Mouse (Mus musculus): ENCODE results near the gene Arpin.

DNA sequence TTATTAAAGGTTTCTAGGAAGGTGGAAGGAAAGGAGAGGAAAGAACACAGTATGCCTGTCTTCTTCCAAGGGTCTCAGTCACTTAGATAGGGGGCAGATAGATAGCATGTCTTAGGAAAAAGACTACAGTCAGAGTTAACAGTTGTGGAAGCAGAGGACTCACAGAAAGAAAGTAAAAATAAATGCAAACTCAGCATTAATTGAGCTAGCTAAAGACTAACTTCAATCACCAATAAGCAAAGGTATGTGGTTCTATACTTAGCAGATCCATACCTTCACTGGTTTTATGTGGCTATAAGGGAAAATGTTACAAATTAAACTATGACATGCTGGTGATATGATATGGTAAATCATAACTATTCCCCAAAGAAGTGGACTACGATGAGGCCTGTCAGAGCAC is 40.4 kb downstream of the Arpin start:
- no peak for TF ChIP-seq CTCF (IDR thresholded peaks at IDR 0.05; ENCODE audit: low read depth)
- no peak for TF ChIP-seq EP300 (IDR thresholded peaks at IDR 0.05; ENCODE audit: low read depth)
